Mouse (Mus musculus): ENCODE measurements at regions not wholly inside any gene's neighbourhood (a gene's known extent, or its start where the extent isn't known, plus 50 kb on each side); places are given as distances from the start of the nearest gene placed in this dataset.

- no peak for ATAC-seq (ENCODE audit: low FRiP score, low read depth)
- WGBS = 68% methylated on average over 7 of the region's 7 CpGs
- Histone ChIP-seq H3K36me3 (ENCODE audit: control insufficient read depth, insufficient read depth, low read length) (no peaks in the 10 kb centered on the region), H3K27ac (replicated peaks; ENCODE audit: low read depth, low read length) (no peak overlapping the region), H3K4me1 (ENCODE audit: control insufficient read depth, insufficient read depth, low read length) (peaks cover 5% of the 10 kb centered on the region; the same call in 1 of the 2 replicates), H3K4me2 (replicated peaks; ENCODE audit: low read depth, low read length, severe bottlenecking) (no peak overlapping the region), H3K27me3 (ENCODE audit: control insufficient read depth, insufficient read depth, low read length) (no peaks in the 10 kb centered on the region), H3K9me3 (ENCODE audit: control insufficient read depth, low read length) (no peaks in the 10 kb centered on the region), H3K4me3 (replicated peaks; ENCODE audit: low read length) (no peak overlapping the region), H3K9ac (ENCODE audit: low read depth, low read length, severe bottlenecking) (no peak overlapping the region)
- TF ChIP-seq POLR2A (IDR thresholded peaks at IDR 0.05; ENCODE audit: borderline replicate concordance, extremely low read depth, insufficient read depth, insufficient read length) = no peak
- DNase-seq (ENCODE audit: low spot score) = no peak
These were observed 330.6 kb downstream of the Nuak1 start for GRCm38 (mm10) chr10:84109680-84110371.

- peaks cover 5% of the 10 kb centered on the region; the same call in 1 of the 2 replicates for H3K4me1 ChIP-seq (ENCODE audit: control insufficient read depth, insufficient read depth, low read length)
- no peak overlapping the region for H3K4me3 ChIP-seq (replicated peaks; ENCODE audit: low read length)
- no peak for DNase-seq (ENCODE audit: low spot score)
- ATAC-seq (ENCODE audit: low FRiP score, low read depth) = no peak
- no peak overlapping the region for H3K27ac ChIP-seq (replicated peaks; ENCODE audit: low read depth, low read length)
- no peak for TF ChIP-seq POLR2A (IDR thresholded peaks at IDR 0.05; ENCODE audit: borderline replicate concordance, extremely low read depth, insufficient read depth, insufficient read length)
- H3K27me3 ChIP-seq (ENCODE audit: control insufficient read depth, insufficient read depth, low read length) = no peaks in the 10 kb centered on the region
- 45% methylated on average over 4 of the region's 4 CpGs for WGBS
- H3K9ac ChIP-seq (ENCODE audit: low read depth, low read length, severe bottlenecking) = no peak overlapping the region
- H3K36me3 ChIP-seq (ENCODE audit: control insufficient read depth, insufficient read depth, low read length) = no peaks in the 10 kb centered on the region
- H3K4me2 ChIP-seq (replicated peaks; ENCODE audit: low read depth, low read length, severe bottlenecking) = no peak overlapping the region
- no peaks in the 10 kb centered on the region for H3K9me3 ChIP-seq (ENCODE audit: control insufficient read depth, low read length)
These were observed 329.9 kb downstream of the Nuak1 start for GRCm38 (mm10) chr10:84110372-84110985.

GRCm38 (mm10) chr10:84111502-84111901 lies 328.9 kb downstream of the Nuak1 start:
- peaks cover 5% of the 10 kb centered on the region; the same call in 1 of the 2 replicates for H3K4me1 ChIP-seq (ENCODE audit: control insufficient read depth, insufficient read depth, low read length)
- no peak overlapping the region for H3K4me2 ChIP-seq (replicated peaks; ENCODE audit: low read depth, low read length, severe bottlenecking)
- no peak overlapping the region for H3K4me3 ChIP-seq (replicated peaks; ENCODE audit: low read length)
- no peaks in the 10 kb centered on the region for H3K27me3 ChIP-seq (ENCODE audit: control insufficient read depth, insufficient read depth, low read length)
- H3K27ac ChIP-seq (replicated peaks; ENCODE audit: low read depth, low read length) = no peak overlapping the region
- DNase-seq (ENCODE audit: low spot score) (no peak), ATAC-seq (ENCODE audit: low FRiP score, low read depth) (no peak)
- 42% methylated on average over 5 of the region's 5 CpGs for WGBS
- TF ChIP-seq POLR2A (IDR thresholded peaks at IDR 0.05; ENCODE audit: borderline replicate concordance, extremely low read depth, insufficient read depth, insufficient read length) = no peak
- no peaks in the 10 kb centered on the region for H3K9me3 ChIP-seq (ENCODE audit: control insufficient read depth, low read length)
- H3K36me3 ChIP-seq (ENCODE audit: control insufficient read depth, insufficient read depth, low read length) = no peaks in the 10 kb centered on the region
- no peak overlapping the region for H3K9ac ChIP-seq (ENCODE audit: low read depth, low read length, severe bottlenecking)

GRCm38 (mm10) chr10:84111909-84112308 lies 328.5 kb downstream of the Nuak1 start:
- Histone ChIP-seq H3K9ac (ENCODE audit: low read depth, low read length, severe bottlenecking) (no peak overlapping the region), H3K4me3 (replicated peaks; ENCODE audit: low read length) (no peak overlapping the region), H3K4me1 (ENCODE audit: control insufficient read depth, insufficient read depth, low read length) (peaks cover 5% of the 10 kb centered on the region; the same call in 1 of the 2 replicates), H3K4me2 (replicated peaks; ENCODE audit: low read depth, low read length, severe bottlenecking) (no peak overlapping the region), H3K27ac (replicated peaks; ENCODE audit: low read depth, low read length) (no peak overlapping the region), H3K36me3 (ENCODE audit: control insufficient read depth, insufficient read depth, low read length) (no peaks in the 10 kb centered on the region), H3K9me3 (ENCODE audit: control insufficient read depth, low read length) (no peaks in the 10 kb centered on the region), H3K27me3 (ENCODE audit: control insufficient read depth, insufficient read depth, low read length) (no peaks in the 10 kb centered on the region)
- ATAC-seq (ENCODE audit: low FRiP score, low read depth) (no peak), DNase-seq (ENCODE audit: low spot score) (no peak)
- WGBS = 76% methylated on average over 5 of the region's 5 CpGs
- no peak for TF ChIP-seq POLR2A (IDR thresholded peaks at IDR 0.05; ENCODE audit: borderline replicate concordance, extremely low read depth, insufficient read depth, insufficient read length)

- H3K4me1 ChIP-seq (ENCODE audit: control insufficient read depth, insufficient read depth, low read length) = no peaks in the 10 kb centered on the region
- DNase-seq (ENCODE audit: low spot score) (no peak), ATAC-seq (ENCODE audit: low FRiP score, low read depth) (no peak)
- no peaks in the 10 kb centered on the region for H3K9me3 ChIP-seq (ENCODE audit: control insufficient read depth, low read length)
- no peak overlapping the region for H3K4me3 ChIP-seq (replicated peaks; ENCODE audit: low read length)
- H3K4me2 ChIP-seq (replicated peaks; ENCODE audit: low read depth, low read length, severe bottlenecking) = no peak overlapping the region
- WGBS = 87% methylated on average over 8 of the region's 8 CpGs
- no peak for TF ChIP-seq POLR2A (IDR thresholded peaks at IDR 0.05; ENCODE audit: borderline replicate concordance, extremely low read depth, insufficient read depth, insufficient read length)
- no peaks in the 10 kb centered on the region for H3K36me3 ChIP-seq (ENCODE audit: control insufficient read depth, insufficient read depth, low read length)
- no peak overlapping the region for H3K27ac ChIP-seq (replicated peaks; ENCODE audit: low read depth, low read length)
- no peak overlapping the region for H3K9ac ChIP-seq (ENCODE audit: low read depth, low read length, severe bottlenecking)
- no peaks in the 10 kb centered on the region for H3K27me3 ChIP-seq (ENCODE audit: control insufficient read depth, insufficient read depth, low read length)
These were observed 320.3 kb downstream of the Nuak1 start for GRCm38 (mm10) chr10:84119952-84120550.

Measured in limb, embryonic 14.5 days (tissue).